In the genomic region with DNA sequence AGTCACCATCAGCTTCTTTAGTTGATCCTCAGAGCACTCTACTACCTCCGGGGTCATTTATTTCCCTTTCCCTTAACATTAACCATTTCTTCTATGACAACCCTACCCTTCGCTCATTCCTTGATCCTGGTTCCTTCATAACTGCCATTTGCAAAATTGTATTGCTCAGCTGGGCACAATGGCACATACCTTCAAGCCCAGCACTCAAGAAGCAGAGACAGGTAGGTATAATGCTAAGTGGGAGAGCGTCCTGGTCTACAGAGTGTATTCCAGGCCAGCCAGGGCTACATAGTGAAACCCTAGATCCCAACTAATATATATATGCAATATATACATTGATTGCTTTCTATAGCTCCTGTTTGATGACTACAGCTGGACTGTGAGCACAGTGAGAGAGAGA, we compare ENCODE assay signal across 19 mouse cellular contexts.
DNase-seq lines count a peak whose midpoint lies in the region; ATAC-seq lines count a peak whose summit lies in the region.
"Had no signal": no experiment of that assay in that cellular context is flagged by ENCODE, and none has a peak within 500 bp of the region (broad histone marks: within the 10 kb centered on the region; RNA-seq: fewer than 3 reads in every experiment).

No protein-coding gene starts in this region.

- peak; percentile 55 for DNase-seq in heart, adult 11 months
- no peak for DNase-seq in heart, adult 9 months (ENCODE audit: low spot score in 2 of 2)
- DNase-seq in midbrain, embryonic 11.5 days (ENCODE audit: low spot score, missing footprints), result peak; percentile 75
- no peak for DNase-seq in midbrain, embryonic 14.5 days
- DNase-seq: adrenal gland, adult 2 months; adrenal gland, adult 8-10 months; adrenal gland, postnatal 10 days; adrenal gland, postnatal 14 days; adrenal gland, postnatal 25 days; adrenal gland, postnatal 36 days; B cell, adult 2 months; cerebellum, adult 11 months; cerebellum, adult 11-12 months; cerebellum, adult 18-20 months had no signal

- ATAC-seq in midbrain, embryonic 11.5 days (ENCODE audit: low FRiP score), result no peak
- no peak for ATAC-seq in midbrain, embryonic 14.5 days (ENCODE audit: low FRiP score, low TSS enrichment)
- ATAC-seq: activated CD4-positive, CD25-positive, alpha-beta regulatory T cell, adult 4 months; CD4-positive, CD25-positive, alpha-beta regulatory T cell, adult 4 months; Patski had no signal

- 93% methylated on average over 3 of the region's 3 CpGs for WGBS in midbrain, embryonic 11.5 days
- WGBS in midbrain, embryonic 14.5 days, result 97% methylated on average over 3 of the region's 3 CpGs

- H3K27ac ChIP-seq in midbrain, embryonic 11.5 days (ENCODE audit: low read depth, low read length), result no peak overlapping the region
- H3K27ac ChIP-seq in midbrain, embryonic 14.5 days (replicated peaks; ENCODE audit: low read depth, low read length), result no peak overlapping the region

- H3K9ac ChIP-seq in midbrain, embryonic 11.5 days (ENCODE audit: low read length), result no peak overlapping the region
- H3K9ac ChIP-seq in midbrain, embryonic 14.5 days (replicated peaks; ENCODE audit: low read length), result no peak overlapping the region

- peaks cover 15% of the 10 kb centered on the region for H3K4me1 ChIP-seq in midbrain, embryonic 11.5 days (ENCODE audit: control insufficient read depth, insufficient read depth, low read length)
- H3K4me1 ChIP-seq in midbrain, embryonic 14.5 days (ENCODE audit: control insufficient read depth, insufficient read depth, low read length), result peaks cover 8% of the 10 kb centered on the region

- no peak overlapping the region for H3K4me2 ChIP-seq in midbrain, embryonic 11.5 days
- H3K4me2 ChIP-seq in midbrain, embryonic 14.5 days (ENCODE audit: low read length), result no peak overlapping the region

- H3K36me3 ChIP-seq in midbrain, embryonic 11.5 days (ENCODE audit: control insufficient read depth, insufficient read depth, low read length), result no peaks in the 10 kb centered on the region
- no peaks in the 10 kb centered on the region for H3K36me3 ChIP-seq in midbrain, embryonic 14.5 days (ENCODE audit: control insufficient read depth, insufficient read depth, low read length)
- H3K36me3 ChIP-seq: G1E had no signal

- no peak overlapping the region for H3K4me3 ChIP-seq in midbrain, embryonic 11.5 days (ENCODE audit: low read depth, low read length)
- H3K4me3 ChIP-seq in midbrain, embryonic 14.5 days (replicated peaks; ENCODE audit: low read depth, low read length), result no peak overlapping the region

- no peaks in the 10 kb centered on the region for H3K27me3 ChIP-seq in midbrain, embryonic 11.5 days (ENCODE audit: control insufficient read depth, insufficient read depth, low read length)
- no peaks in the 10 kb centered on the region for H3K27me3 ChIP-seq in midbrain, embryonic 14.5 days (ENCODE audit: control insufficient read depth, insufficient read depth, low read length)
- H3K27me3 ChIP-seq: CH12.LX, Patski had no signal

- no peaks in the 10 kb centered on the region for H3K9me3 ChIP-seq in midbrain, embryonic 11.5 days (ENCODE audit: control insufficient read depth, low read length)
- H3K9me3 ChIP-seq in midbrain, embryonic 14.5 days (ENCODE audit: control insufficient read depth, low read length), result no peaks in the 10 kb centered on the region
- H3K9me3 ChIP-seq: G1E had no signal

Comparison
In these comparisons a context has a peak if more than half of its experiments do, and no peak if none do; other contexts are left out.
1. DNase-seq: peak in heart, adult 11 months (single experiment) and midbrain, embryonic 11.5 days (single experiment); none in heart, adult 9 months (0 of 2) and midbrain, embryonic 14.5 days (single experiment).